Mouse (Mus musculus): ENCODE measurements around the gene Tspear.

DNA sequence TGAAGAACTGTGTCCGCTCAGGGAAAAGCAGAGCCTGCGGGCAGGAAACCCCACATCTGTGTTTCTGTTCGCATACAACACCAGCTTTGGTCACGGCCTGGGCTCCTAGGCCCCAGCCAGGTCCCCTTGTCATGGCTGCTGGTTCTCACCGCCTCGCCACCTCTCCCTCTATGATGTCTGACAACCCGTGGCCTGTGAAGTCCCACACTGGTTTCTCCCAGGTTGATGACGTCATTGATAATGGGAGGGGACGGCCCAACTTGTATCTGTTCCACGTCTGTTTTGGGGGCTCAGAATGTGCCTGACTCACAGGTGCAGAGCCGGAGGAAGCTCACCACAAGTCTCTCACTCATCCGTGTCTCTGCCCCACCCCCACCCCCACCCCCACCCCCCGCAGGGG lies 12.6 kb upstream of the Tspear start:
- no peak for TF ChIP-seq CTCF (IDR thresholded peaks at IDR 0.05)
- TF ChIP-seq EP300 (IDR thresholded peaks at IDR 0.05) = no peak
